Mouse (Mus musculus) kidney, postnatal 36 days (tissue): ENCODE results near the gene 1700001C19Rik.

Experiments used
- DNase-seq, 2 experiments: peaks; one replicate each; pipeline ENCODE4 v3.0.0; 2021 to 2022; ENCODE audit warnings: mixed read lengths in 2 of 2

Gene 1700001C19Rik

GRCm38 (mm10) chr17:47461688-47462087 is 24.5 kb upstream of the 1700001C19Rik start:
- DNase-seq = no peak

DNA sequence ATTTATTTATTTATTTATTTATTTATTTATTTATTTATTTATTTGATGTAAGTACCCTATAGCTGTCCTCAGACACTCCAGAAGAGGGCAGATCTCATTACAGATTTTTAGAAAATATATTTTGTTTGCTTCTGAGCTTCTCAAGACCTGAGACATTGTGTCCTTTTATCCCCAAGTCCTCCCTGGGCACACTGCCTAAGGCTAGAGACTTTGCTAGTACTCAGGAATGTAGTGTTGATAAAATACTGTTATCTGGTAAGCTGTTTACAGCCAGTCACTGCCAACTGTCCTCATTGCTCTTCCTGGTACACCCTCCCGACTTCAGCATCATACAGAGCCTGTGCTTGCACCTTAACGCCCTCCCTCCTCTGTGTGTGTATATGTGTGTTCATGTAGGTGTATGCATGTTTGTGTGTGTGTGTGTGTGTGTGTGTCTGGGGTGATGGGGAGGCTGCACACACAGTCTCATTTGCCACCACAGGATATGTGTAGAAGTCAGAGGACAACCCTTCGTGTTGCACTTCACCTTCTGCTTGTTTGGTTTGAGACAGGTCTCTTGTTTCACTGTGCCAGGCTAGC is 22.3 kb upstream of the 1700001C19Rik start:
- DNase-seq = no peak

DNA sequence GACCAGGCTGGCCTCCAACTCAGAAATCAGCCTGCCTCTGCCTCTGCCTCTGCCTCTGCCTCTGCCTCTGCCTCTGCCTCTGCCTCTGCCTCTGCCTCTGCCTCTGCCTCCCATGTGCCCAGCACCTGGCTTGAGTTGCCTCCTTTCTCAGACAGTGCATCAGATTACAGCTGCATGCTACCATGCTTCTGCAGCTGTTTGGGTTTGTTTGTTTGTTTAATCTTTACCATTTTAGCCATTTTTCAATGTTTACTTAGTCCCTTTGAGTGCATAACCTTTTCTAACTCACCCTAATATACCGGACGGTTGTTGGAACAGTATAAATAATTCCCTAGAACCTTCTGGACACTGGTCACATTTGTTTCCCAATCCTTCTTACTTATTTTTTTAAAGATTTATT is 21.8 kb upstream of the 1700001C19Rik start:
- DNase-seq = no peak

DNA sequence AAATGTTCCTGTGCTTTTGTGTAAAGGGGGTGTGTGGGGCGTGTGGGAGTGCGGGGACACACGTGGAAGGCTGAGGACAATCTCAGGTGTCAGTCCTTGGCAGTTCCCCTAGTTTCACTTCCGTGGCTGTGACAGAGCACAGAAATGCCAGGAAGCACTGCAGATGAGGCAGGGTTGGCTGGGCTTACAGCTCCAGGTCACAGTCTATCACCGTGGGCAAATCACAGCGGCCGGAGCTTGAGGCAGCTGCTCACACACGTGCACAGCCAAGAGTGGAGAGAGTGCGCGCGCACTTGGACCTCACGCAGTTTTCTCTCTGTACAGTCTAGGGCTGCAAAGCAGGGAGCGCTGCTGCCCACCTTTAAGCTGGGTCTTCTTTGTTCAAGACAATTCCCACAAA is 21.1 kb upstream of the 1700001C19Rik start:
- no peak for DNase-seq

DNA sequence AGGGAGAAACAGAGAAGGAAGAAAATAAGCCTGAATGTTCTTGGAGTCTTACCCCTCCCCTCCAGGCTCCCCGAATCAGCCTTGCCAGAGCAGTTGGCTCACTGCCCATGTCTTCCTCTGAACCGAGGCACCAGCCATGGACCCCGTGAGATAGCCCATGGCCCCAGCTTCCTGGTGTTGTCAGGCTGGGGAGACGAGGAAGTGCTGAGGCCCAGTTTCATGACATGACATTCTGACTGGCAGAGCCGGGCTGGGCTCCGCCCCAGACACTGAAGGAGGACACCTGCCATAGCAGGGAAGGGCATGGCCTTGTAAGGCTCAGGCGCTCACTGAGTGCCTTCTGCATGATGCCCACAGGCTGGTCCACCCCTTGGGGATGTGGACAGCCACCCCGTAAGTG is 17.5 kb upstream of the 1700001C19Rik start:
- peak in 1 of 2 experiments; percentile 60 for DNase-seq

GRCm38 (mm10) chr17:47452886-47453285 is 15.7 kb upstream of the 1700001C19Rik start:
- peak; percentile 53 to 57 for DNase-seq

DNA sequence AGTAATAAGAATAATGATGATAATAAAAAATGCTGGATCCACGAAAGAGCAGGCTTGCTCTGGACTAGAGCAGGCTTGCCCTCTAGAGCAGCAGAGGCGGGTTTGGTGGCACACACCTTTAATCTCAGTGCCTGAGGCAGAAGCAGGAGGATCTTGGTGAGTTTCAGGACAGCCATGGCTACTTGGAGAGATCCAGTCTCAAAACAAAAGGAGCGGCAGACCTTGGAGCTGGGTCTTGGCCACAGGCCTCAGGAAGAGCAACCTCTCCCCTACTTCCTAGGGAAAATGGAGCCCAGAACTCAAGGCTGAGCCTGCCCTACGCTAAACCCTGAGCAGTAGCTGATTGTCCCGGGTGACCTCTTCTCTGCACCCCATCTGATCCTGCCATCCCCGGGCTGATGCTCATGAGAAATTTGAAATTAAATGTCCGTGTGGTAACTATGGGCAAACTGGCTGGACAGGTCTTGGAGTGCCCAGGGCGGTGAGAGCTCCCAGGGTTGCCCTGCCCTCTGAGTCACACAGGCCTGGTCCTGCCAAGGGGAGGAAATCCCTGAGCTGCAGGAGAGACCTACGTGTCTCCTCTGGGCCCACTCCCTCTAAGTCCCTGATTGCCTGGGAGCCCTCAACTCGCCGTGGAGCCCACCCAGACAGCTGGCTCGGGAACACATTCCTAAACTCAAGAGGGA is 13.8 kb upstream of the 1700001C19Rik start:
- peak; percentile 59 to 60 for DNase-seq

DNA sequence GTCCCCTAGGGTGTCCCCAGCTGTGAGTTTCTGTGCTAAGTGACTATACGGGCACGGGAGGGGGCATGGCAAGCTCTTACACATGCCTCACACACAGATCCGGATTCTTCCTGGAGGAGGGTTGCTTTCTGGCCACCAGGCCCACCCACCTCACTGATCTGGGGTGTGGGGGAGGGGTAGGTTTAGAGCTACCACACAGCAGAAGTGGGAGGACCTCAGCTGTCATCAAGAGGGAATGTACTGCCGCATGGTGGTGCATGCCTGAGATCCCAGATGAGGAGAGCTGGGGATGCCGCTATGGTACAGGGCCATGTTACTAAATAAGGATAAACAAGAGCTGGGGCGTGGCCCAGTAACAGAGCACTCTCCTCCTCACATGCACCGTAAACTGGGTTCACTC is 13.1 kb upstream of the 1700001C19Rik start:
- DNase-seq = no peak

GRCm38 (mm10) chr17:47449432-47449831 is 12.3 kb upstream of the 1700001C19Rik start:
- DNase-seq = no peak

GRCm38 (mm10) chr17:47448523-47449372 is 11.6 kb upstream of the 1700001C19Rik start:
- DNase-seq = no peak

DNA sequence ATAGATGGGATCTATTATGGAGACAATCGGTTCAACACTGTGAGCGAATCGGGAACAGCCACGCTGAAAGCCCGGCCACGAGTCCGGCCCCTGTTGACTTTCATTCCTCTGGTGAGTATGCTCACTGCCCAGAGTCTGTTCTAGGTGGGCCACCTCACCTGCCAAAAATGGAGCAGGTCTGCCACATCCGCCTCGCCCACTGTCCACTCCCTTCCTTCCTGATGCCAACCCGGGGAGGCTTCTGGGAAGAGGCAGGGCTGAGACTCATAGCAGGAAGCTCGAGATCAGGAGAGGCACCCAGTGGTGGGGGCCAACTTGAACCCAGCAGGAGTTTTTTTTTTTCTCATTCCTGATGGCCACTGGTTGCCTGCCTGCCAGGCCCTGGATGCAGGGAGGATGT is 9.4 kb upstream of the 1700001C19Rik start:
- DNase-seq = no peak

DNA sequence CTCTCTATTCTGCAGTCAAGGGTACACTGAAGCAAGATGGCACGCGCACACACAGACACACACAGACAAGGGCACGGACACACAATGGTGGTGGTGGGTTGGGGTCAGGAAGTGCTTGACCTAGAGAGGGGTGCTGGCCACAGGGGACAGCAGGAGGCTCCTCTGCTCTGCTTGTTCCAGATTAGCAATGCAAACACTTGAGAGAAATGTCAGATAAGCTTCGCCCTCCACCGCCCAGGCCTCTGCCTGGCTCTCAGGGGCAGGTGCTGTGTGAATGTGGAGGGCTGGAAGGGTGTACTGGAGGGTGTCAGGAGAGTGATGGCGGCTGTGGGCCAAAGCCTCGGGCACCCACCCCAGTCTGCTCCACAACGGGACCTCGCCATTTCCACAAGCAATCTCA is 8.8 kb upstream of the 1700001C19Rik start:
- DNase-seq = no peak

- DNase-seq = no peak
Measured at GRCm38 (mm10) chr17:47445518-47445917, 8.3 kb upstream of the 1700001C19Rik start.

DNA sequence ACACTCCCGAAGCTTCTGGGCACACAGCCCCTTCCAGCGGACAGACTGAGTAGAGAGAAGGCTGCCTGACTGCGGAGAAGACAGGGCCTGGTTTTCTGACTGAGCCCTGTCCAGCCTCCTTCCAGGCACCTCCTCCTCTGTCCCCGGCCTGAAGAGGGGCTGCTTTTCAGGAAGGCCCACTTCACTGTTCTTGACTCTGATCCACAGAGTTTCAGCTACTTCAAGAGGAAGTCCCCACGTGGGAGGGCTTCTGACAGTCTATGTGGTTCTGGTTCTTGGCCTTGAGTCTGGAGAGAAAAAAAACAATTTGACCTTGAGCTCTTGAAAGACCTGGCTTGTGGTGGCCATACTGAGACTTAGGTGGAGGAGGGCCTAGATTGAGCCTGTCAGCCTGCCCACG is 6.9 kb upstream of the 1700001C19Rik start:
- no peak for DNase-seq

DNA sequence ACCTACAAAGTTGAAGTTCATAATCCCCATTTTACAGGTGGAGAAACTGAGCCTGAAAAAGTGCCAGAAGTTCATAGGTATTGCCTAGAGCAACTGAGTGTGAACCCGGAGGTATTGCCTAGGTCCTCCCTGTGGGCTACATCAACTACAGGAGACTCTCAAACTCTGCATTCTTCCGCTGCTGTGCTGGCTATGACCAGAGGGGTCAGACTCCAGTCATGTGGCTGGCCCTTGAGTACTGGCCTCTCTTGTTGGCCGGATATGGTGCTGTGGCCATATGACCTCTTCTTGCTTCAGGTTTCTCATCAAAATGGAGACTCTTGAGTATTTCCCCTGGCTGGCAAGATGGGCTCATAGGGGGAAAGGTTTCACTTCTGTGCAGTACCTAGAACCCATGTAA is 5.1 kb upstream of the 1700001C19Rik start:
- peak in 1 of 2 experiments; percentile 28 for DNase-seq

DNA sequence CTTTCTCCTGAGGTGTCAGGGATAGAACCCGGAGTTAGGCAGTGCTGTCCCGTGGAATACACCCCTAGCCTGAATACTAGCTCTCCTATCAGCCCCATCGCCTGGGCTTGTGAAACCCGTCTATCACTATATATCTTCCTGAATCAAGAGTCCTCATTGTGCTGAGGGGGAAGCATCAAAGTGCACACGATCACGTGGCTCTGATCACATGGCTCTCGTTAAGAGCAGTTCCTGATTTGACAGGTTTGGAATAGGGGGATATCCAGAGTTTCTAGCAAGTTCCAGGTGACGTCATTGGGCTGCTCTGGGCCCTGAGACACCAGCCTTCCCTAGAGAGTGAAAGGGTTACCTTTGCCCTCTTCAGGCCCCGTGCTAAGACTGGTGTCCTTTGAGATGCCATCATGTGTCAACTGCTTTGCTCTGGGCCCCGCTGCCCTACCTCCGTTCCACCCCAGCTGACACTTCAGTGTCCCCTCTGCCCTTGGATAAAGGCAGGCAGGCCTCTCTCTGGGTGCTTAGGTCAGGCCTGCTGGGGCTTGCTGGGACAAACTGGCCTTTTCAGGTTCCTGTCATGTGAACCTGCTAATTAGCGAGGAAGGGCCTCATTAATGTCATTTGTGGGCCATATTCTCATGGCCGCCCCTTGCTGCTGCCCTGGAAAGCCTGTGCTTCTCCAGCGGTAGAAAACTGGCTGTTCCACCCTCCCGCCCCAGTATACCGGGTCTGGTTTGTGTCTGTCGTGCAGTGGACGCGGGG is 4.3 kb upstream of the 1700001C19Rik start:
- peak; percentile 36 to 49 for DNase-seq

- peak; percentile 36 to 52 for DNase-seq
Measured at GRCm38 (mm10) chr17:47440359-47440890, 3.2 kb upstream of the 1700001C19Rik start.

GRCm38 (mm10) chr17:47439396-47440028 is 2.3 kb upstream of the 1700001C19Rik start:
- peak in 1 of 2 experiments; percentile 34 for DNase-seq

- no peak for DNase-seq
Measured at GRCm38 (mm10) chr17:47438611-47439010, 1.4 kb upstream of the 1700001C19Rik start.

GRCm38 (mm10) chr17:47436156-47436906 is 845 bp downstream of the 1700001C19Rik start, which contains the start of gene AI661453:
Gene AI661453 (plus strand): TSS chr17:47436615.
- DNase-seq = peak; percentile 80 to 84

- DNase-seq = peak in 1 of 2 experiments; percentile 51
Measured at GRCm38 (mm10) chr17:47430815-47431214, 6.4 kb downstream of the 1700001C19Rik start.
